Mouse (Mus musculus): ENCODE data around the gene Gpr4. TPM values are rescaled to one million over a fixed set of nuclear protein-coding genes. Genes with fewer than 3 reads are reported as not detected.

Gpr4 gene
- polyA plus RNA-seq, 1 experiment from 2014 or later, result 1.4 TPM

- Histone ChIP-seq H3K4me1 (no peaks in the 10 kb centered on the region), H3K27ac (no peak overlapping the region), H3K36me3 (peaks cover 44% of the 10 kb centered on the region), H3K9me3 (peaks cover 6% of the 10 kb centered on the region; the same call in 1 of the 2 replicates), H3K4me3 (no peak overlapping the region), H3K4me2 (replicated peaks) (no peak overlapping the region), H3K9ac (no peak overlapping the region), H3K27me3 (no peaks in the 10 kb centered on the region)
- 61% methylated on average over 6 of the region's 6 CpGs for WGBS
- no peak for ATAC-seq (ENCODE audit: insufficient number of reproducible peaks, insufficient read depth, low FRiP score, low TSS enrichment)
Measured at GRCm38 (mm10) chr7:19196676-19197075, 15.7 kb upstream of the Gpr4 start.

GRCm38 (mm10) chr7:19197985-19198384, 14.4 kb upstream of the Gpr4 start:
- H3K4me1 ChIP-seq, result no peaks in the 10 kb centered on the region
- no peak overlapping the region for H3K4me3 ChIP-seq
- no peak overlapping the region for H3K4me2 ChIP-seq (replicated peaks)
- H3K9ac ChIP-seq, result no peak overlapping the region
- peaks cover 6% of the 10 kb centered on the region; the same call in 1 of the 2 replicates for H3K9me3 ChIP-seq
- no peak for ATAC-seq (ENCODE audit: insufficient number of reproducible peaks, insufficient read depth, low FRiP score, low TSS enrichment)
- no peak overlapping the region for H3K27ac ChIP-seq
- WGBS, result 43% methylated on average over 2 of the region's 2 CpGs
- peaks cover 41% of the 10 kb centered on the region for H3K36me3 ChIP-seq
- H3K27me3 ChIP-seq, result no peaks in the 10 kb centered on the region

- no peak; the same call in 1 of the 2 replicates for ATAC-seq (ENCODE audit: insufficient number of reproducible peaks, insufficient read depth, low FRiP score, low TSS enrichment)
- Histone ChIP-seq H3K9ac (no peak overlapping the region), H3K36me3 (peaks cover 26% of the 10 kb centered on the region), H3K4me3 (no peak overlapping the region), H3K27ac (no peak overlapping the region), H3K4me1 (no peaks in the 10 kb centered on the region), H3K4me2 (replicated peaks) (no peak overlapping the region), H3K9me3 (no peaks in the 10 kb centered on the region), H3K27me3 (no peaks in the 10 kb centered on the region)
- WGBS, result 61% methylated on average over 14 of the region's 15 CpGs
Measured at GRCm38 (mm10) chr7:19201660-19202059, 10.7 kb upstream of the Gpr4 start.

DNA sequence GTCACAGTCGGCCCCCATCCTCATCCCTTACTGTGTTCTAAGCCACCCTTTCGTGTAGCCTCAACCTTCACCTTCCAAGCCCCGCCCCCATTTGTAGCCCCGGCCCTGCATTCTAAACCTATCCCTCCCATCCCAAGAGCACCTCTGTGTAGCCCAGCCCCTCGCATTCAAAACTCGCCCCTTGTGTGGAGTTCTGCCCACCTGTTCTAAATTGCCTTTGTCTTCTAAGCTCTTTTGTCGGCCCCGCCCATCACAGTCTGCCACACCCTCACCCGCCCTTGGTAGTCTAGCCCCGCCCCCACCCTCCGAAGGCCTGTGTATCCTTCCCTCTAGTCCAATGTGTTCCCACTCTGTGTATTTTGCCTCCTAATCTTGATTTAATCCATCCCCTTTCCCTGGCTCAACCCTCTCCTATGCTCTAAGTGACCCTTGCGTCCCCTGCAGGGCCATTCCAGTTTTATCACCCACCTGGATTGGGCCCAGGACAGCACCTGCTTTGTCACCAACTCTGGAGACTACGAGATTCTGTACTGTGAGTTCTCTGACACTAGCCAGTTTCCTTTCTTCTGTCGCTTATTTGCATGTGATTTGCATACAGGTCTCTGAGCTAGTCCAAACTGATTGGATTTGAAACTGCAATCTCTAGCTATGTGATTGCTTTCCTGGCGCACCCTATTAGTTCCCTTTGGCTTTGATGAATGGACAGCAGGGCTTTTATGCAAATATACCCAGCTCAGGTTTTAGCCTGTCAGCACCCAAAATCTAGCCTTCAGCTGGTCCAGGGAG, 10.1 kb upstream of the Gpr4 start:
- no peak for ATAC-seq (ENCODE audit: insufficient number of reproducible peaks, insufficient read depth, low FRiP score, low TSS enrichment)
- H3K27me3 ChIP-seq, result no peaks in the 10 kb centered on the region
- no peak overlapping the region for H3K9ac ChIP-seq
- no peak overlapping the region for H3K27ac ChIP-seq
- no peaks in the 10 kb centered on the region for H3K4me1 ChIP-seq
- H3K4me2 ChIP-seq (replicated peaks), result no peak overlapping the region
- WGBS, result 60% methylated on average over 15 of the region's 15 CpGs
- H3K36me3 ChIP-seq, result peaks cover 25% of the 10 kb centered on the region
- no peaks in the 10 kb centered on the region for H3K9me3 ChIP-seq
- no peak overlapping the region for H3K4me3 ChIP-seq

DNA sequence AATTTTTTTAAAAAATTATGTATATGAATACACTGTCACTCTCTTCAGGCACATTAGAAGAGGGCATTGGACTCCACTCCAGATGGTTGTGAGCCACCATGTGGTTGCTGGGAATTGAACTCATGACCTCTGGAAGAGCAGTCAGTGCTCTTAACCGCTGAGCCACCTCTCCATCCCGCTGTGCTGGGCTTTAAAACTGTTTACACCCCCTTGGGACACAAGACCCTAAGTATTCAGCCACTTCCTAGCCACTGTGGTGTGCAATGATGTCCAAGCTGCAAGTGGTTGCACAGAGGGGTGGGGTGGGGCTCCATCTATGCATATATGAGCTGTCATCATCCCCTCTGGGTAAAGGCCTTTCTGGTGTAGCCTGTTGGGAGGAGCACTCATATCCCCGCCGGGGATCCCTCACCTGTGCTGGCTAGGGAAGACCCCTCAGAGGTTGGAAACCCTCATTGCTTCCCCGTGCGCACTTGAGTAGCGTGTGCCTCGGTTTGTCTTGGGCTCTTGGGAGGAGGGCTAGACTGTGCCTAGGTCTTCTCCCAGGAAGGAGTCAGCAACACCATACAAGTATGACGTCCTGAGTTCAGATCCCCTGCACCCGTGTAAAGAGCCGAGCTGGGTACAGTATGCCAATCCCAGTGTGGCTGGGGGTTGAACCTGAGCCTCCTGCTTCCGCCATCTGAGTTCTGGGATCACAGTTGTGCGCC, 4.0 kb upstream of the Gpr4 start:
- Histone ChIP-seq H3K27ac (no peak overlapping the region), H3K4me2 (replicated peaks) (no peak overlapping the region), H3K4me3 (no peak overlapping the region), H3K9ac (no peak overlapping the region), H3K4me1 (peaks cover 11% of the 10 kb centered on the region; the same call in 1 of the 2 replicates), H3K27me3 (peaks cover 19% of the 10 kb centered on the region; the same call in 1 of the 2 replicates), H3K36me3 (peaks cover 15% of the 10 kb centered on the region), H3K9me3 (no peaks in the 10 kb centered on the region)
- no peak for ATAC-seq (ENCODE audit: insufficient number of reproducible peaks, insufficient read depth, low FRiP score, low TSS enrichment)
- WGBS, result 80% methylated on average over 13 of the region's 13 CpGs

- Histone ChIP-seq H3K9ac (no peak overlapping the region), H3K4me1 (peaks cover 11% of the 10 kb centered on the region; the same call in 1 of the 2 replicates), H3K27ac (no peak overlapping the region), H3K4me2 (replicated peaks) (no peak overlapping the region), H3K9me3 (no peaks in the 10 kb centered on the region), H3K27me3 (peaks cover 25% of the 10 kb centered on the region), H3K36me3 (peaks cover 11% of the 10 kb centered on the region), H3K4me3 (no peak overlapping the region)
- no peak for ATAC-seq (ENCODE audit: insufficient number of reproducible peaks, insufficient read depth, low FRiP score, low TSS enrichment)
- 50% methylated on average over 7 of the region's 7 CpGs for WGBS
Measured at GRCm38 (mm10) chr7:19208944-19209472, 3.3 kb upstream of the Gpr4 start.

DNA sequence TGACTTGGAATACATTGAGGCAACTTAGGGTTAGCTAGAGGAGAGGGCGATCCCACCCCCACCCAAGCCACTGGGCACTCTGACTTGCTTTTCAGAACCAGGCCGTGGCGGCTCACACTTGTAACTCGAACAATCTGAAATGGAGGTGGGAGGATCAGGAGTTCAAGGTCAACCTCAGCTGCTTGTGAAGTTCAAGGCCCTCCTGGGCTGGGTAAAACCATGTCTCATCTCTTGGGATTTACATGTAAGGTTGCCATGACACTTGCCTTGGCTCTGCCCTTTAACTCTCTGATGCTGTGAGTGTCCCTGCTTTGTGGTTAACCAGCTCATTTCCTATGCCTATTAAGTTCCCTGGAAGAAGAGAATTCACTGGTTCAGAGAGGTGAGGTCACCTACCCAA, 2.8 kb upstream of the Gpr4 start:
- H3K27me3 ChIP-seq, result peaks cover 29% of the 10 kb centered on the region
- ATAC-seq (ENCODE audit: insufficient number of reproducible peaks, insufficient read depth, low FRiP score, low TSS enrichment), result no peak
- H3K4me3 ChIP-seq, result no peak overlapping the region
- H3K36me3 ChIP-seq, result peaks cover 8% of the 10 kb centered on the region
- H3K4me2 ChIP-seq (replicated peaks), result no peak overlapping the region
- peaks cover 11% of the 10 kb centered on the region for H3K4me1 ChIP-seq
- no peaks in the 10 kb centered on the region for H3K9me3 ChIP-seq
- no peak overlapping the region for H3K27ac ChIP-seq
- WGBS, result 72% methylated on average over 4 of the region's 4 CpGs
- no peak overlapping the region for H3K9ac ChIP-seq

DNA sequence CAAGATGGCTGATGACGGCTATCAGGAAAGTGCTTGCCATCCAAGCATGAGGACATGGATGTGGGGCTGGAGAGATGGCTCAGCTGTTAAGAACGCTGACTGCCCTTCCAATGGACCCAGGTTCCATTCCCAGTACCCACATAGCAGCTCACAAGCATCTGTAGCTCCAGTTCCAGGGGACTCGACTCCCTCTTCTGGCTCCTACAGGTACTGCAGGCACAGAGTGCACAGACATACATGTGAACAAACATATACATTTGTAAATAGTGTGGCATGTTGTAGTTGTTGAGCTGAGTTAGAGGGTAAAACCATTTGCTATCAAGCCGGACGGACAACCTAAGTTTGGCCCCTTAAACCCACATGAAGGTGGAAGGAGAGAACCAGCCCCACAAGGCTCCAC, 2.3 kb upstream of the Gpr4 start:
- 87% methylated on average over 5 of the region's 5 CpGs for WGBS
- Histone ChIP-seq H3K9me3 (no peaks in the 10 kb centered on the region), H3K27me3 (peaks cover 30% of the 10 kb centered on the region), H3K36me3 (peaks cover 3% of the 10 kb centered on the region), H3K4me1 (peaks cover 15% of the 10 kb centered on the region), H3K4me3 (no peak overlapping the region), H3K4me2 (replicated peaks) (no peak overlapping the region), H3K9ac (no peak overlapping the region), H3K27ac (no peak overlapping the region)
- no peak for ATAC-seq (ENCODE audit: insufficient number of reproducible peaks, insufficient read depth, low FRiP score, low TSS enrichment)

DNA sequence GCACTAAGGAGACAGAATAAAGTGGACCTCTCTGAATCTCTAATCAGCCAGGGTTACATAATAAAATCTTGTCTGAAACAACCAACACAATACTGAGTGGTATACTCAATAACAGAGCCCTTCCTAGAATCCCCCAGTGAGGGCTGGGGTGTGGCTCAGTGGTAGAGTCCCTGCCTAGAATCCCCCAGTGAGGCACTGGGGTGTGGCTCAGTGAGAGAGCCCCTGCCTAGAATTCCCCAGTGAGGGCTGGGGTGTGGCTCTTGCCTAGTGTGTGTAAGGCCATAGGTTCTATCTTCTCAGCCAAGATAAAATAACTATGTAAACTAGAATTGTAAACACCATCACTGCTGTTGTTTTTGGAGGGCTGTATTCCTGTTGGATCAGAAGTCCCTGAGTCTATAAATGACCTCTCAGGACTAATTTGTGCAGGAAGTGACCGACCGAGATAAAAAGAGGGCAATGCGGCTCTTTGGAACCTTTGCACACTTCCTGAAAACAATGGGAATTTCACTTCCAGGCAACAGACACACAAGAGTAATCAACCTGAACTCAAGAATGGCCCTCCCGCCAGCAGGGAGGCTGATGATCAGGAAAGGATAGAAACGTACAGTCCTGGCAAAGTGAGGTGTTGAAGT, 1.2 kb upstream of the Gpr4 start:
- WGBS, result 63% methylated on average over 5 of the region's 5 CpGs
- no peak overlapping the region for H3K4me3 ChIP-seq
- H3K9me3 ChIP-seq, result no peaks in the 10 kb centered on the region
- no peaks in the 10 kb centered on the region for H3K36me3 ChIP-seq
- no peak for ATAC-seq (ENCODE audit: insufficient number of reproducible peaks, insufficient read depth, low FRiP score, low TSS enrichment)
- no peak overlapping the region for H3K9ac ChIP-seq
- peaks cover 30% of the 10 kb centered on the region for H3K27me3 ChIP-seq
- no peak overlapping the region for H3K27ac ChIP-seq
- H3K4me2 ChIP-seq (replicated peaks), result no peak overlapping the region
- H3K4me1 ChIP-seq, result peaks cover 20% of the 10 kb centered on the region

DNA sequence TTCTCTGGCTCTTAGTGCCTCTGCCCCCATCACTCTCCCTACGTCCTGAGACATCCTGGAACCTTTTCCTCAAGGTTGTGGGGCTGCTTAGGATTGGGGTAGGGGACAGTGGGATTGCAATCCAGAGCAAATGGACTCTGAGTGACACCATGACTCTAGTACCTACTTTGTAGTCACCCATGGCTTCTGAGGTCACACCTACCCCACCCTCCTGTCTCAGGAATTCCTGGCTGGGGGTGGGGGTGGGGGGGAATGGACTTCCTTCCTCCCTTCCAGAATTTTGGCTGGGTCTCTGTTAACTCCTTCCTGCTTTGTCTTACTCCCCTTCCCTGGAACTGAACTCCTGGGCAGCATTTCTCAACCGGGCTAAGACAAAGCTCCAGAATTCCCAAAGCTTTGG, 1.0 kb downstream of the Gpr4 start:
- Histone ChIP-seq H3K9ac (no peak overlapping the region), H3K27ac (no peak overlapping the region), H3K4me1 (peaks cover 20% of the 10 kb centered on the region), H3K4me2 (replicated peaks) (0 out of 2 replicates have a peak overlapping the region, but pooled peaks have one; percentile 80), H3K27me3 (peaks cover 30% of the 10 kb centered on the region), H3K36me3 (no peaks in the 10 kb centered on the region), H3K9me3 (no peaks in the 10 kb centered on the region), H3K4me3 (no peak overlapping the region)
- no peak for ATAC-seq (ENCODE audit: insufficient number of reproducible peaks, insufficient read depth, low FRiP score, low TSS enrichment)
- 70% methylated on average over 2 of the region's 2 CpGs for WGBS

- 74% methylated on average over 7 of the region's 7 CpGs for WGBS
- Histone ChIP-seq H3K27ac (no peak overlapping the region), H3K4me2 (replicated peaks) (no peak overlapping the region), H3K4me1 (peaks cover 20% of the 10 kb centered on the region), H3K27me3 (peaks cover 30% of the 10 kb centered on the region), H3K9ac (no peak overlapping the region), H3K4me3 (no peak overlapping the region), H3K9me3 (no peaks in the 10 kb centered on the region), H3K36me3 (no peaks in the 10 kb centered on the region)
- ATAC-seq (ENCODE audit: insufficient number of reproducible peaks, insufficient read depth, low FRiP score, low TSS enrichment), result no peak
Measured at GRCm38 (mm10) chr7:19214369-19214768, 2.0 kb downstream of the Gpr4 start.

All from embryonic facial prominence, embryonic 12.5 days (tissue).